Mouse (Mus musculus) G1E (cell line): ENCODE results near the gene Rab3c.

ENCODE experiments used
- CTCF ChIP-seq: IDR thresholded peaks from 2 replicates; pipeline ENCODE4 v1.5.1; 2012; ENCODE audit warnings: low read depth, low read length, inconsistent platforms, mixed read lengths
- GATA1 ChIP-seq: IDR thresholded peaks from 2 replicates; pipeline ENCODE4 v1.6.1; 2012; ENCODE audit warnings: borderline replicate concordance, low read length, inconsistent platforms, mixed read lengths
- TAL1 ChIP-seq: conservative IDR thresholded peaks from 2 replicates; pipeline ENCODE4 v1.6.1; 2012; ENCODE audit warnings: low read depth, low read length, inconsistent platforms, mixed read lengths

GRCm38 (mm10) chr13:110275471-110275870 is 5.3 kb downstream of the Rab3c start:
- TF ChIP-seq CTCF (no peak), TAL1 (no peak), GATA1 (no peak)
